Mouse (Mus musculus): Measurements from ENCODE around the gene Vmn2r-ps159.
"Not testable (repeated sequence)": the region's sequence is repeated elsewhere in the genome, so short reads cannot be mapped to it uniquely, and the experiment has no call there.

DNA sequence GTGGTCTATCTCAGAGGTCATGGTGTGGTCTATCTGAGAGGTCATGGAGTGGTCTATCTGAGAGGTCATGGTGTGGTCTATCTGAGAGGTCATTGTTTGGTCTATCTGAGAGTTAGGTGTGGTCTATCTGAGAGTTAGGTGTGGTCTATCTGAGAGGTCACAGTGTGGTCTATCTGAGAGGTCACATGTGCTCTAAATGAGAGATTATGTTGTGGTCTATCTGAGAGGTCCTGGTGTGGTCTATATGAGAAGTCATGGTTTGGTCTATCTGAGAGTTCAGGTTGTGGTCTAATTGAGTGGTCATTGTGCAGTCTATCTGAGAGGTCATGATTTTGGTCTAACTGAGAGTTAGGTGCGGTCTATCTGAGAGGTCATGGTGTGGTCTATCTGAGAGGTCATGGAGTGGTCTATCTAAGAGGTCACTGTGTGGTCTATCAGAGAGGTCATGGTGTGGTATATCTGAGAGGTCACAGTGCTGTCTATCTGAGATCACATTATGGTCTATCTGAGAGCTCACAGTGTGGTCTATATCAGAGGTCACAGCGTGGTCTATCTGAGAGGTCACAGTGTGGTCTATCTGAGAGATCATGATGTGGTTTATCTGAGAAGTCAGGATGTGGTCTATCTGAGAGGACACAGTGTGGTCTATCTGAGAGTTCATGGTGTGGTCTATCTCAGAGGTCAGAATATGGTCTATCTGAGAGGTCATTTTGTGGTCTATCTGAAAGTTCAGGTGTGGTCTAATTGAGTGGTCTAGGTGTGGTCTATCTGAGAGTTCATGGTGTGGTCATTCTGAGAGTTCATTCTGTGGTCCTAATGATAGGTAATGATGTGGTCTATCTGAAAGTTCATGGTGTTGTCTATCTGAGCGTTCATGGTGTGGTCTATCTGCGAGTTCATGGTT is 10.9 kb downstream of the Vmn2r-ps159 start:
- not testable (repeated sequence) for TF ChIP-seq CTCF (conservative IDR thresholded peaks at IDR 0.05; ENCODE audit: low read length); NANOG (IDR thresholded peaks at IDR 0.05; ENCODE audit: borderline replicate concordance, low read length); POU5F1 (IDR thresholded peaks at IDR 0.05; ENCODE audit: borderline replicate concordance, low read length)

Data from E14TG2a.4 (cell line).